Mouse (Mus musculus) thymus, adult 2 months (tissue): ENCODE results near the gene Nfia.

ENCODE experiments used
- CTCF ChIP-seq: fragments of 200-500 bp; IDR thresholded peaks from 2 replicates; pipeline ENCODE4 v1.5.1; 2012; ENCODE audit warnings: mild to moderate bottlenecking, control low read depth, low read length, moderate library complexity, borderline replicate concordance; ENCODE audit not compliant: control insufficient read depth, poor library complexity, insufficient read depth; ENCODE audit errors: extremely low read depth
- POLR2A ChIP-seq: fragments of 200-500 bp; IDR thresholded peaks from 2 replicates; pipeline ENCODE4 v1.6.1; 2012; ENCODE audit warnings: mild to moderate bottlenecking, low read length, control low read depth, moderate library complexity; ENCODE audit not compliant: control insufficient read depth, poor library complexity, insufficient read depth; ENCODE audit errors: extremely low read depth

GRCm38 (mm10) chr4:97757207-97757977 lies 15.1 kb upstream of the Nfia start:
- TF ChIP-seq CTCF: no peak
- TF ChIP-seq POLR2A: no peak
